Mouse (Mus musculus): ENCODE data around the gene Rfx2. TPM values are rescaled to one million over a fixed set of nuclear protein-coding genes. Genes with fewer than 3 reads are reported as not detected.
A peak's percentile ranks its signal among the peaks of the same experiment; 100 is the strongest.

The Rfx2 gene
- polyA plus RNA-seq, 1 experiment from 2014 or later, result 3.3 TPM

DNA sequence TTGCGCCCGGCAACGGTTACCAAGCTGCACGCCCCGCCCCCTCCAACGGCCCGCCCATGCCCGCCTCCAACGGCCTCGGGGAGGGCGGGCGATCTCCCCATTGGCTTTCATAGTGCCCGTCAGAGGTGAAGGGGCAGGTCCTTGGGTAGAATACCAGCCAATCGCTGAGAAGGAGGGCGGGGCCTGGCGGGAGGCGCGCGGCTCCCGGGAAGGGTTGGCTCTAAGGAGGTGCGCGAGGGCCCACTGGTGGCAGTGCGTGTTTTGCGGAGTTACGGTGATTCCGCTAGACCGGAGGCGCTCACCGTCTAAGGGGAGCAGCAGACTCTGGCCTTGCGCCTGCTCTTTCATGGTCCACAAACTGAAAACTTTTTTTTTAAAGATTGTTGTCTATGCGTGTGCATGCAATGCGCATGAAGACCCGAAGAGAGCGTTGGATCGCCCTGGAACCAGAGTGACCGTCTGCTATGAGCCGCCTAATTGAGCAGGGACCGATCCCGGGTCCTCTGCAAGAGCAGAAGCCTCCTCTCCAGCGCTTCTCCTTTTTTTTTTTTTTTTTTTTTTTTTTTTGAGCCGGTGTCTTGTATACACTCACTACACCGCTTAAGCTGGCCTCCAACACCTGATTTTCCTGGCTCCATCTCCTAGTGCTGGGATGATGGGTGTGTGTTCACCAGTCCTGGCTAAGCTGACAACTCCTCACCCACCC, 451 bp upstream of the Rfx2 start:
- Histone ChIP-seq H3K4me3 (ENCODE audit: low read depth, low read length) (peak overlapping the region; percentile 66), H3K4me1 (replicated peaks; ENCODE audit: control insufficient read depth, insufficient read depth) (0 out of 2 replicates have a peak, but pooled peaks cover 3% of the 10 kb centered on the region), H3K4me2 (replicated peaks; ENCODE audit: low read depth) (peak overlapping the region; percentile 54), H3K27me3 (ENCODE audit: control insufficient read depth, insufficient read depth, low read length) (no peaks in the 10 kb centered on the region), H3K9ac (ENCODE audit: low read length) (peak overlapping the region; percentile 70; the same call in 1 of the 2 replicates), H3K9me3 (ENCODE audit: control insufficient read depth, low read length) (no peaks in the 10 kb centered on the region), H3K27ac (replicated peaks) (no peak overlapping the region), H3K36me3 (ENCODE audit: control insufficient read depth, insufficient read depth, low read length) (no peaks in the 10 kb centered on the region)
- peak; percentile 98 for ATAC-seq (ENCODE audit: low FRiP score, low TSS enrichment)
- WGBS, result under 1% methylated on average over 34 of the region's 42 CpGs
- peak; percentile 99 for DNase-seq (ENCODE audit: low spot score)
- TF ChIP-seq EP300 (optimal IDR thresholded peaks at IDR 0.05) (no peak), CTCF (IDR thresholded peaks at IDR 0.05; ENCODE audit: low read depth) (peak; percentile 79)

DNA sequence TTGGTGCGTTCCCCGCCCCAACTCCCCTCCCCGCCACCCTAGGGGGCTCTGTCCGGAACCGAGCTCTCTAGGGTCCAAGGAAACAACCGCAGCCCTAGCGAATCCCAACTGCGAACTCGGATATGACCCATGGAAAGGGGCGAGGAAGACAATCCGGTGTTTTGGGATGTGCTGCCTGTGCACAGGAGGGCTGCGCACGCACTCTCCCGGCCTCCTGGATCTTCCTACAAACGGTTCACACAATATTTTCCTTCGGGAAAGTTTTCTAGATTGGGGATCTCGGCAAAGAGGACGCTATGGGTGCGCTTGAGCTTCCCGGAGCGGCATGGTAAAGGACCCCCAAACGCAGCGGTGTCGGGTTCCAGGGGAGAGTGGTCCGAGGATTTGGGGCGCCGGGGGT, 1.0 kb downstream of the Rfx2 start:
- Histone ChIP-seq H3K27ac (replicated peaks) (no peak overlapping the region), H3K9ac (ENCODE audit: low read length) (peak overlapping the region; percentile 70), H3K4me2 (replicated peaks; ENCODE audit: low read depth) (peak overlapping the region; percentile 89), H3K4me1 (replicated peaks; ENCODE audit: control insufficient read depth, insufficient read depth) (0 out of 2 replicates have a peak, but pooled peaks cover 3% of the 10 kb centered on the region), H3K9me3 (ENCODE audit: control insufficient read depth, low read length) (no peaks in the 10 kb centered on the region), H3K36me3 (ENCODE audit: control insufficient read depth, insufficient read depth, low read length) (no peaks in the 10 kb centered on the region), H3K4me3 (ENCODE audit: low read depth, low read length) (peak overlapping the region; percentile 66), H3K27me3 (ENCODE audit: control insufficient read depth, insufficient read depth, low read length) (no peaks in the 10 kb centered on the region)
- peak; percentile 29 for DNase-seq (ENCODE audit: low spot score)
- TF ChIP-seq CTCF (IDR thresholded peaks at IDR 0.05; ENCODE audit: low read depth) (no peak), EP300 (optimal IDR thresholded peaks at IDR 0.05) (no peak)
- ATAC-seq (ENCODE audit: low FRiP score, low TSS enrichment), result no peak
- WGBS, result 1% methylated on average over 27 of the region's 27 CpGs

DNA sequence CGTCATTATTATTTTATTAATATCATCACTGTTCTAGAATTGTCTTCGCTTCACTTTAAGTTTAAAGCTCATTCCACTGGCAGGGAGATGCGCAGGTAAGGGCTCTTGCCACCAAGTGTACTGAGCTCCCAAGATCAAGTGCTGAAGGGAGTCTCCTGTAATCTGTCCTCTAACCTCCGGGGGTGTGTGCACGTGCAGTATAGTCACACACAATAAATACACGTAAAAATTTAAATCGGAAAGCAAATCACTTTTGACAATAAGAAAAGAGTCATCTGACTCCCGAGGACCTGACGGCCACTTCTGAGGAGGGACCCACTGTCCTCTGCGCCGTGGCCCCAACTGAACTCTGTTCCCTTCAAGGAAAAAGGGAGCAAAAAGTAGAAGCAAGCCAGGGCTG, 1.6 kb downstream of the Rfx2 start:
- DNase-seq (ENCODE audit: low spot score) (no peak), ATAC-seq (ENCODE audit: low FRiP score, low TSS enrichment) (no peak)
- no peaks in the 10 kb centered on the region for H3K9me3 ChIP-seq (ENCODE audit: control insufficient read depth, low read length)
- H3K27me3 ChIP-seq (ENCODE audit: control insufficient read depth, insufficient read depth, low read length), result no peaks in the 10 kb centered on the region
- peak overlapping the region; percentile 89 for H3K4me2 ChIP-seq (replicated peaks; ENCODE audit: low read depth)
- peak overlapping the region; percentile 70; the same call in 1 of the 2 replicates for H3K9ac ChIP-seq (ENCODE audit: low read length)
- H3K4me3 ChIP-seq (ENCODE audit: low read depth, low read length), result peak overlapping the region; percentile 66
- 42% methylated on average over 11 of the region's 11 CpGs for WGBS
- no peaks in the 10 kb centered on the region for H3K36me3 ChIP-seq (ENCODE audit: control insufficient read depth, insufficient read depth, low read length)
- TF ChIP-seq CTCF (IDR thresholded peaks at IDR 0.05; ENCODE audit: low read depth) (no peak), EP300 (optimal IDR thresholded peaks at IDR 0.05) (no peak)
- H3K27ac ChIP-seq (replicated peaks), result no peak overlapping the region
- 0 out of 2 replicates have a peak, but pooled peaks cover 3% of the 10 kb centered on the region for H3K4me1 ChIP-seq (replicated peaks; ENCODE audit: control insufficient read depth, insufficient read depth)

DNA sequence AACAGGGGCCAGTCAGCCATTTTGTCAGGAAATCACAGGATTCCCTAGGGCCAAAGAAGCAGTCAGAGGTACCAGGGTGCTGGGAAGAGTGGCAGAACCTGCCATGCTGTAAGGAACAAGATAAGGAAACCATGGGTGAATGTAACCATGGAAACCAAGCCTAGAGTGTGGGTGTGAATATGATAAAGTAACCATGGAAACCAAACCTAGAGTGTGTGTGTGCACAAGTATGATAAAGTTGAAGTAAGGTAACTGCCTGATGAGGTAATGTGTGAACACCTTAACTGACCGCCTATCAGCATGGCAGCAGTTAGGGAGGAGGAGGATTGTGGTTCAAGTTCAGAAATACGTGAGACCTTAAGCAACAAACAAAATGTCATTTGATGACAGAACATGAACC, 4.1 kb downstream of the Rfx2 start:
- WGBS, result 73% methylated on average over 2 of the region's 2 CpGs
- Histone ChIP-seq H3K4me3 (ENCODE audit: low read depth, low read length) (no peak overlapping the region), H3K9me3 (ENCODE audit: control insufficient read depth, low read length) (no peaks in the 10 kb centered on the region), H3K27me3 (ENCODE audit: control insufficient read depth, insufficient read depth, low read length) (no peaks in the 10 kb centered on the region), H3K27ac (replicated peaks) (no peak overlapping the region), H3K4me2 (replicated peaks; ENCODE audit: low read depth) (no peak overlapping the region), H3K36me3 (ENCODE audit: control insufficient read depth, insufficient read depth, low read length) (no peaks in the 10 kb centered on the region), H3K4me1 (replicated peaks; ENCODE audit: control insufficient read depth, insufficient read depth) (0 out of 2 replicates have a peak, but pooled peaks cover 3% of the 10 kb centered on the region), H3K9ac (ENCODE audit: low read length) (no peak overlapping the region)
- DNase-seq (ENCODE audit: low spot score), result peak; percentile 45
- TF ChIP-seq CTCF (IDR thresholded peaks at IDR 0.05; ENCODE audit: low read depth), result no peak
- no peak for TF ChIP-seq EP300 (optimal IDR thresholded peaks at IDR 0.05)
- peak; percentile 53 for ATAC-seq (ENCODE audit: low FRiP score, low TSS enrichment)

DNA sequence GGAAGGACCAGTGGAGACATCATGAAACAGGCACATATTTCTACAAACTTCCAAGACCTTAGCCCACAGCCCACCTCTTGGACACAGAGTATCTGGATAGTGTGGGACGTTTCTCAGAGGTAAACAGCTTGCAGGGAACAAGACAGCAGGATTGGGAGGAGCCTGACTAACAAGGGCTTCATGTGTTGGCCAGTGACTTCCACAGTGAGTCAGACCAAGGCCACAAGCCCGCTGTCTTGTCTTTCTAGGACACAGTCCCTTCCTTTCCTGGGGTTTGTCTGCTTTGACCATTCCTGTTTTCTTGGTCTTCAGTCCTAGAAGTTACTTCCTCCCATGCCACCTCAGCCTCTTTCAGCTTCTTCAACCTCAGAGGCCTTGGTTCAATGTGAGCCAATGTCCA, 7.5 kb downstream of the Rfx2 start:
- Histone ChIP-seq H3K27me3 (ENCODE audit: control insufficient read depth, insufficient read depth, low read length) (no peaks in the 10 kb centered on the region), H3K9ac (ENCODE audit: low read length) (no peak overlapping the region), H3K36me3 (ENCODE audit: control insufficient read depth, insufficient read depth, low read length) (no peaks in the 10 kb centered on the region), H3K9me3 (ENCODE audit: control insufficient read depth, low read length) (no peaks in the 10 kb centered on the region), H3K27ac (replicated peaks) (no peak overlapping the region), H3K4me2 (replicated peaks; ENCODE audit: low read depth) (no peak overlapping the region), H3K4me3 (ENCODE audit: low read depth, low read length) (no peak overlapping the region), H3K4me1 (replicated peaks; ENCODE audit: control insufficient read depth, insufficient read depth) (peaks cover 2% of the 10 kb centered on the region; the same call in 1 of the 2 replicates)
- WGBS, result 70% methylated on average over 2 of the region's 2 CpGs
- TF ChIP-seq CTCF (IDR thresholded peaks at IDR 0.05; ENCODE audit: low read depth) (no peak), EP300 (optimal IDR thresholded peaks at IDR 0.05) (no peak)
- no peak for ATAC-seq (ENCODE audit: low FRiP score, low TSS enrichment)
- DNase-seq (ENCODE audit: low spot score), result no peak

DNA sequence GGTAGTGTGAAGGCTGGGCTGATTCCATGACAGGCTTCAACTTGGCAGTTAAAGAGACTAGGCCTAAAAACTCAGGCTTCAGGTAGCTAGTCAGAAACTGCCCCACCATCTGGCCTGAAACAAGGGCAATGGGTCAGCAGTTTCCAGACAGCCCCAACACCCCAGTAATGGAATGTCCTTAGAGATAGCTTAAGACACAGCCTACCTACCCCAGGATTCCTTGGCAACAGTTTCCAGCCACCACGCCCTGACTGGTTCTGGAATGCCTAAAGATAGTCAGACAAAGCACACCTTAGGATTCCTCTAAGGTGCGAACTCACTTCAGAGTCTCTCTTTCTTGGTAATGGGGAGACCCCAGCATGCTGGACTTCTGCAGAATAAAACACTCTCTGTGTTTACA, 8.4 kb downstream of the Rfx2 start:
- no peak for DNase-seq (ENCODE audit: low spot score)
- WGBS, result 59% methylated on average over 2 of the region's 2 CpGs
- TF ChIP-seq EP300 (optimal IDR thresholded peaks at IDR 0.05), result no peak
- no peak for TF ChIP-seq CTCF (IDR thresholded peaks at IDR 0.05; ENCODE audit: low read depth)

More for the DNA sequence above, 8.4 kb downstream of the Rfx2 start:
- peaks cover 2% of the 10 kb centered on the region; the same call in 1 of the 2 replicates for H3K4me1 ChIP-seq (replicated peaks; ENCODE audit: control insufficient read depth, insufficient read depth)
- no peak for ATAC-seq (ENCODE audit: low FRiP score, low TSS enrichment)
- no peaks in the 10 kb centered on the region for H3K9me3 ChIP-seq (ENCODE audit: control insufficient read depth, low read length)
- H3K27ac ChIP-seq (replicated peaks), result peak overlapping the region; percentile 40; the same call in 1 of the 2 replicates
- H3K4me2 ChIP-seq (replicated peaks; ENCODE audit: low read depth), result no peak overlapping the region
- no peaks in the 10 kb centered on the region for H3K36me3 ChIP-seq (ENCODE audit: control insufficient read depth, insufficient read depth, low read length)
- H3K27me3 ChIP-seq (ENCODE audit: control insufficient read depth, insufficient read depth, low read length), result no peaks in the 10 kb centered on the region
- no peak overlapping the region for H3K4me3 ChIP-seq (ENCODE audit: low read depth, low read length)
- H3K9ac ChIP-seq (ENCODE audit: low read length), result no peak overlapping the region
